Mouse (Mus musculus) heart, embryonic 10.5 days (tissue): ENCODE measurements at regions not wholly inside any gene's neighbourhood (a gene's known extent, or its start where the extent isn't known, plus 50 kb on each side); places are given as distances from the start of the nearest gene placed in this dataset.

ENCODE experiments used
- DNase-seq: peaks from one replicate; pipeline ENCODE4 v3.0.0-alpha.2; 2017; ENCODE audit warnings: low spot score
- H3K27ac ChIP-seq: fragments of 300-500 bp; sonication (generic); 2 replicates; pipeline ENCODE4 v1.5.1; 2016; ENCODE audit warnings: mild to moderate bottlenecking
- H3K27me3 ChIP-seq: fragments of 300-500 bp; sonication (generic); 2 replicates; pipeline ENCODE4 v1.6.1; 2016; ENCODE audit warnings: mild to moderate bottlenecking; ENCODE audit not compliant: poor library complexity, insufficient read depth, severe bottlenecking
- H3K36me3 ChIP-seq: fragments of 300-500 bp; sonication (generic); 2 replicates; pipeline ENCODE4 v1.6.1; 2016; ENCODE audit warnings: mild to moderate bottlenecking, moderate library complexity
- H3K4me1 ChIP-seq: fragments of 300-500 bp; sonication (generic); 2 replicates; pipeline ENCODE4 v1.6.1; 2016; ENCODE audit warnings: mild to moderate bottlenecking
- H3K4me3 ChIP-seq: fragments of 300-500 bp; sonication (generic); 2 replicates; pipeline ENCODE4 v1.5.1; 2016; ENCODE audit warnings: mild to moderate bottlenecking, moderate library complexity
- H3K9me3 ChIP-seq: fragments of 300-500 bp; sonication (generic); 2 replicates; pipeline ENCODE4 v1.6.1; 2016; ENCODE audit warnings: mild to moderate bottlenecking, moderate library complexity
- WGBS: fragments of 180-500 bp; shearing (Covaris S2); methylation state at CpG from one replicate; pipeline ENCODE4 v1.1.7; 2016; 5-methylcytosine and 5-hydroxymethylcytosine counted together

DNA sequence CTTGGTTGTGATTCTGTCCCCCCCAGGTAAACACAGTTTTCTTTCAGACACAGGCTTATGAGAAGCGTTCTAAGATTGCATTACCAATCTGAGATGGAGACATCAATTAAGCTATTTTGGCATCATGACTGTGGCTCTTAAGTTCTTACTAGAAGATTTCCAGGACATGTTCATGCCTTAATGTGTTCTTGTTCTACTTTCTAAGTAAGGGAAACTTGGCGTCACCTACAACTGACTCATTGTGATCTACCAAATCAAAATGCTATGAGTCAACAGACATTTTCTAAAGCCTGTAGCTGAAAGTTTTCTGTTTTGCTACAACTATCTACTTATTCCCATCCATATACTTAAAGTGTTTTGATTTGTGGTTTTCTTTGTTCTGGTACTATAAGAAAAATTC lies 298.5 kb downstream of the D3Ertd751e start:
- H3K4me3 ChIP-seq: no peak overlapping the region
- WGBS: 86% methylated on average over 2 of the region's 2 CpGs
- no peaks in the 10 kb centered on the region for H3K36me3 ChIP-seq
- H3K27me3 ChIP-seq: no peaks in the 10 kb centered on the region
- no peaks in the 10 kb centered on the region for H3K9me3 ChIP-seq
- no peak for DNase-seq
- H3K27ac ChIP-seq: no peak overlapping the region
- H3K4me1 ChIP-seq: no peaks in the 10 kb centered on the region

DNA sequence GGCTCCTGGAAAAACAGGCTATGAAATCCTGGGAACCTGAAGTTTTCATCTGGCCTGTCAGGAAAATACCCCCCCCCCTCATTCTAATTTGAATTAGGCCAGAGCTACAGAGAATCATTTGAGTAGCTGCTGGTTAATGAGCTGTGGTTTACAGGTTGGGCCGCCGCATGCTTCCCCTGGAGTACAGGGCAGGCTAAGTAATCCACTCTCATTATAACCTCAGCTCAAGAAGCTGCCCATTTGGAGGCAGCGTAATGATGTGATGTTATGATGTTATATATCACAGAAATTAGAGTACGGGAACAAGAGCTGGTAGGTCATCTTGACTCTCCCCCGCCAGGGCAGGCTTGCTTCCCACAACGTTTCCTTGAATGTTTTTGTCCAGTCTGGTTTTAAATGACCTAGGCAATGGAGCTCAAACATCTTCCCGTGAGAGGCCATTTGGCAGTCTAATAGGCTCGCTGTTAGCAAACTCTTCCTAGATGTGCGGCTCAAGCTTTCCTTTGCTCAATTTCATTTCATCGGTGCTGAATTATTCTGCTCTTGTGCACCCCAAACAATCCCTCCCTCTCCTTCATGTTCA lies 315.0 kb downstream of the D3Ertd751e start:
- no peaks in the 10 kb centered on the region for H3K27me3 ChIP-seq
- no peaks in the 10 kb centered on the region for H3K36me3 ChIP-seq
- H3K27ac ChIP-seq: no peak overlapping the region
- no peaks in the 10 kb centered on the region for H3K4me1 ChIP-seq
- H3K9me3 ChIP-seq: no peaks in the 10 kb centered on the region
- DNase-seq: no peak
- H3K4me3 ChIP-seq: no peak overlapping the region
- 90% methylated on average over 10 of the region's 10 CpGs for WGBS

- Histone ChIP-seq H3K36me3 (no peaks in the 10 kb centered on the region), H3K4me3 (no peak overlapping the region), H3K4me1 (no peaks in the 10 kb centered on the region), H3K27me3 (no peaks in the 10 kb centered on the region), H3K27ac (no peak overlapping the region), H3K9me3 (no peaks in the 10 kb centered on the region)
- 67% methylated on average over 7 of the region's 7 CpGs for WGBS
- DNase-seq: no peak
Measured at GRCm38 (mm10) chr3:42065093-42065935, 322.9 kb downstream of the D3Ertd751e start.

DNA sequence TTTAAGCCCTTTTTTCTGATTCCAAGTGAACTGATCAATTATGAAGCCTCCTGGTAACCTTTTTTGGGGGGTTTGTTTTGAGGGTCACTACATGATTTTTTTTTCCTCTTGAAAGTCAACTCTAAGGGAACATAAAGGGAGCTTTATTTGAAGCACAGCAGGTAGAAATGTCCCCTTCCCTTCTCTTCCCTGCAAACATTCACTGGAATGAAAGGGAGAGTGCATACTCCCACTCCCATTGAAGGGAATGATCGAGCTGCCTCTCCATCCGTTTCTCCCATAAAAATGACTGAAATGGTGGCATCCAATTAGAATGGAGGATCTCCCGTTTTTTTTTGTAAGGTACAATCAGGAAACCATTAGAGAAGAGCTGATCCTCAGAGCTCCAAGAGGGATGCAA lies 323.6 kb downstream of the D3Ertd751e start:
- WGBS: 51% methylated on average over 3 of the region's 3 CpGs
- no peak for DNase-seq

DNA sequence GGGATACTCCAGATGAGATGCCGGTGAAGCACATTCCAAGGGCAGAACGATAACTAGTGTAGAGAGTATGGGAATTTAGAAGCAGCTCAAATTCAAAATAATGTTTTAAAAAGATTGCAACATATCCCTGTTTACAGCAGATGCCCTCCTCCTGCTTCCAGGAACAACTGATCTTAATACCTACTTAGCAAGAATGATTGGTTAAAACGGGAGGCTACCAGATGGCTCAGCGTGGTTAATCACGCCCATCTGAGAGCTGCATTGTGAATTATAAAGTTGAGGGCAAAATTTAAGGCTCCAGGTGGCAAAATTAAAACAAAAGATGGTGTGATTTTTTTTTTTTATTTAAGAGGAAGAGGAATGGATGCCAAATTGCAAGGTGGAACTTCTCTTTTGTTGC lies 324.6 kb downstream of the D3Ertd751e start:
- no peak overlapping the region for H3K4me3 ChIP-seq
- H3K36me3 ChIP-seq: no peaks in the 10 kb centered on the region
- WGBS: 82% methylated on average over 5 of the region's 5 CpGs
- no peaks in the 10 kb centered on the region for H3K9me3 ChIP-seq
- H3K27me3 ChIP-seq: no peaks in the 10 kb centered on the region
- no peak overlapping the region for H3K27ac ChIP-seq
- H3K4me1 ChIP-seq: no peaks in the 10 kb centered on the region
- DNase-seq: no peak

More for the DNA sequence above, 323.6 kb downstream of the D3Ertd751e start:
- Histone ChIP-seq H3K4me3 (no peak overlapping the region), H3K4me1 (no peaks in the 10 kb centered on the region), H3K27me3 (no peaks in the 10 kb centered on the region), H3K9me3 (no peaks in the 10 kb centered on the region), H3K27ac (no peak overlapping the region), H3K36me3 (no peaks in the 10 kb centered on the region)

- no peak overlapping the region for H3K4me3 ChIP-seq
- H3K4me1 ChIP-seq: no peaks in the 10 kb centered on the region
- no peaks in the 10 kb centered on the region for H3K27me3 ChIP-seq
- no peak overlapping the region for H3K27ac ChIP-seq
- no peaks in the 10 kb centered on the region for H3K9me3 ChIP-seq
- 54% methylated on average over 11 of the region's 11 CpGs for WGBS
- H3K36me3 ChIP-seq: no peaks in the 10 kb centered on the region
- DNase-seq: no peak
Measured at GRCm38 (mm10) chr3:42074532-42075287, 332.3 kb downstream of the D3Ertd751e start.

DNA sequence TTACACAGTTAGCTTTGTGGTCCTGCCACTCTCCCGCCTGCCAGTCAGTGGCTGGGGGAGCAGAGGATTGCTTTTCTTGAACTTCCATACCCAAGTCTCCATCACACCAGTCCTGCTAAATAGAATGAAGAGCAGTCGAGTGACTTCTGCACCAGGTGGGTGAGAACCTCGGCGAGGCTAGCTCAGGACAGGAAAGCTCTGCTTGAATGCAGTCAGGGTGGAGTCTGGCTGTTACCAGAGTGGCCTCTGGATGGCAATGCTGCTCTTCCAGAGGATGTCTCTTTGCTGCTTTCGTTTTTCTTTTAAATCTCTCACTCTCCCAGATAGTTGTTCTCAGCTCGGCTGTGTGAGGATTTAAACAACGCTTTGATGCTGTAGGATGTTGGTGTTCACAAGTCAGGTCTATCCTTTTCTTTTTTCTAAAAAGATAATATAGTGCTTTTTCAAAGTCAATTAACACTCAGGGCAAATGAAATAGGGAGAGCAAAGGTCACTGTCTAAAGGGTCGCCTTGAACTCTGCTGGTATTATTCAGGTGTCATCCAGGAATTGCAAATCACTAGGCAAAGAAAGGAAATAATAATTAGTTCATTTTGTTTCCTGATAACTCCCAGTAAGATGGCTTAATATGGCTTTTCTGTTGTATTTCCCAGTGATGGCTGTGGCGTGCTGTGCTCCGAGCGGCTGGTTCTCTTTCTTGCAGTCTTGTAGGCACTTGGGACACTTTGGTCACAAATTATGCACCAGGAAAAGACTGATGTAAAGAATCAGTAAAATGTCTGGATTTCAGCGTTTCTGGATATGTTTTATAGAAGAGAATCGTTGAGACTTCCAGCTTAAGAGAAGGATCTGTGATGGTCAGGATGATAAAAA lies 368.8 kb downstream of the D3Ertd751e start:
- H3K4me3 ChIP-seq: peak overlapping the region; percentile 37; the same call in 1 of the 2 replicates
- WGBS: 49% methylated on average over 13 of the region's 13 CpGs
- H3K27ac ChIP-seq: no peak overlapping the region
- peak; percentile 71 for DNase-seq
- no peaks in the 10 kb centered on the region for H3K27me3 ChIP-seq
- H3K9me3 ChIP-seq: no peaks in the 10 kb centered on the region
- H3K4me1 ChIP-seq: no peaks in the 10 kb centered on the region
- H3K36me3 ChIP-seq: no peaks in the 10 kb centered on the region

DNA sequence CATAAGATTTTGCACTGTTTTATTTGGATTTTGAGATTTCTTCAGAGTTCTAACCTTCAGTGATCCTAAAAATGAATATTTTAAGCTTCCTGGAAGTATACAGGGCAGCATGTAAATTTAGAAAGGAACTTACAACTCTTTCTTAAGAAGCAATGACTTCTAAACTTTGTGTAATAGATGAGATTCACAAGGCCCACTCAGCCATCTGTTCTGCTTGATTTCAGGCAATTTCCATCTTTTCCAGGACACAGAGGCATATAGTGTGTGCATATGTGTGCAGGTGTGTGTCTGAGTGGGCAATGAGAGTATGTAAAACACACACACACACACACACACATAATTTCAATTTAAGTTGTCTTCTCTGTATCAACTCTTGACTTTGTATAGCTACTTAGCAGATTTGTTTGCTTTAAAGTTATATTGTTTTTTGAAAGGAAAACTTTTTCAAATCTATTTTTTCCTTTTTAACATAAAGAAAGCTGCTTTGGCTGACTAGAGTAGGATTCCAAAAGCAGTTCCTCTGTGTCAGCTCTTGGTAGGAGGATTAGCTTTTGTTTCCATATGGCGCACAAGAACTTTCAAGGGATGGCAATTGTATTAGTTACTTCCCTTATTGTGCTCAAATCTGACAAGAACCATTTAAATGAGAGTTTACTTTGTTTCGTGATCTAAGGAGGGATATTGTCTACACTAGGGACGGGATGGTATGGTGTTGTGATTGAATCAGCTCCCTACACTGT lies 387.6 kb downstream of the D3Ertd751e start:
- Histone ChIP-seq H3K9me3 (no peaks in the 10 kb centered on the region), H3K27ac (no peak overlapping the region), H3K4me1 (no peaks in the 10 kb centered on the region), H3K27me3 (no peaks in the 10 kb centered on the region), H3K4me3 (no peak overlapping the region), H3K36me3 (no peaks in the 10 kb centered on the region)
- 84% methylated on average over 3 of the region's 3 CpGs for WGBS
- DNase-seq: no peak

DNA sequence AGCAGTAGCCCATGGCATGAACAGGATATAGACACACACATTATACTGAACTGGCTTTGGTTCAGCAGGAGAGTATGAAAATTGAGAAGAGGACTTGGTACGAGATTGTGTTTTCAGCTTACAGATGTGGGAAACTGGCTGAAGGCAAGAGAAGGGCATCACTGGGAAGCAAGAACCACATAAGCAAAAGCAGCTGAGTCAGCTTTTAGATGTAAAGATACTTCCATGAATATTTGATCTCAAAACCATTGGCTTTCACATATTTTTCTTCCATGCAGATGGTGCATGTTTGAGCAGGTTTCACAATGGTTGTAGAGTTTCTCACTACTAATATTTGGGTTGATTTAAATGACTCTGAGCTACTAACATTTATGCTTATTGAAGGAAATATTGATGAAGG lies 389.9 kb downstream of the D3Ertd751e start:
- DNase-seq: no peak
- 75% methylated on average over 1 of the region's 1 CpGs for WGBS

GRCm38 (mm10) chr3:42153372-42153771 lies 411.0 kb downstream of the D3Ertd751e start:
- no peak for DNase-seq
- Histone ChIP-seq H3K36me3 (no peaks in the 10 kb centered on the region), H3K27ac (no peak overlapping the region), H3K27me3 (no peaks in the 10 kb centered on the region), H3K9me3 (no peaks in the 10 kb centered on the region), H3K4me1 (no peaks in the 10 kb centered on the region), H3K4me3 (no peak overlapping the region)
- WGBS: 76% methylated on average over 3 of the region's 3 CpGs

More for the DNA sequence above, 389.9 kb downstream of the D3Ertd751e start:
- H3K36me3 ChIP-seq: no peaks in the 10 kb centered on the region
- H3K27ac ChIP-seq: no peak overlapping the region
- H3K9me3 ChIP-seq: no peaks in the 10 kb centered on the region
- no peaks in the 10 kb centered on the region for H3K4me1 ChIP-seq
- H3K4me3 ChIP-seq: no peak overlapping the region
- H3K27me3 ChIP-seq: no peaks in the 10 kb centered on the region

DNA sequence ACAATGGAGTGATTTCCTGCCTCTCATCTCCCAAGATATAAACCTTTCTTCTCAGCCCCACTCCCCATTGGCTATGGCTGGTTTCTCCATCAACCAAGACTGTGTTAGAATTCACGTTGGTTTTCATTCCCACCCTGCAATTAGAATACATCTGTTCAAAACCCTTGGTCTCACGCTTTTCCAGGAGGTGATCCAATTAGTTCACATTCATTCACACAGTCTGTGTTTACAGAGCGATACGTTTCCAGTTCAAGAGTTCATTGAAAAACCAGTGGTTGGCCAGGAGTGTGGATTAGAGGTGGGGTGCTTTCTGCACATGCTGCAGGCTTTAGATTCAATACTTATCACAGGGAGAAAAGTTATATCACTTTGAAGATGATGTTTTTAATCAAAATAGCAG lies 412.5 kb downstream of the D3Ertd751e start:
- Histone ChIP-seq H3K36me3 (no peaks in the 10 kb centered on the region), H3K27me3 (no peaks in the 10 kb centered on the region), H3K4me3 (no peak overlapping the region), H3K27ac (no peak overlapping the region), H3K4me1 (no peaks in the 10 kb centered on the region), H3K9me3 (no peaks in the 10 kb centered on the region)
- no peak for DNase-seq
- WGBS: 77% methylated on average over 4 of the region's 4 CpGs

GRCm38 (mm10) chr3:42163666-42164065 lies 421.3 kb downstream of the D3Ertd751e start:
- Histone ChIP-seq H3K27ac (no peak overlapping the region), H3K27me3 (no peaks in the 10 kb centered on the region), H3K4me3 (no peak overlapping the region), H3K36me3 (no peaks in the 10 kb centered on the region), H3K9me3 (no peaks in the 10 kb centered on the region), H3K4me1 (no peaks in the 10 kb centered on the region)
- 64% methylated on average over 3 of the region's 3 CpGs for WGBS
- no peak for DNase-seq
